Mouse (Mus musculus): Measurements from ENCODE around the gene Mcoln3.

Gene Mcoln3

GRCm38 (mm10) chr3:146117258-146117996, at the start of gene Mcoln3:
Mcoln3 (plus strand) TSS chr3:146117450.
- DNase-seq (ENCODE audit: extremely low read depth, low read depth, low spot score), result no peak

GRCm38 (mm10) chr3:146069276-146069675, 48.0 kb upstream of the Mcoln3 start:
- DNase-seq (ENCODE audit: extremely low read depth, low read depth, low spot score), result no peak

- DNase-seq (ENCODE audit: extremely low read depth, low read depth, low spot score), result no peak
Measured at GRCm38 (mm10) chr3:146072780-146073179, 44.5 kb upstream of the Mcoln3 start.

- no peak for DNase-seq (ENCODE audit: extremely low read depth, low read depth, low spot score)
Measured at GRCm38 (mm10) chr3:146080241-146080640, 37.0 kb upstream of the Mcoln3 start.

- no peak for DNase-seq (ENCODE audit: extremely low read depth, low read depth, low spot score)
Measured at GRCm38 (mm10) chr3:146090988-146091657, 26.1 kb upstream of the Mcoln3 start.

GRCm38 (mm10) chr3:146095066-146095465, 22.2 kb upstream of the Mcoln3 start:
- no peak for DNase-seq (ENCODE audit: extremely low read depth, low read depth, low spot score)

- DNase-seq (ENCODE audit: extremely low read depth, low read depth, low spot score), result no peak
Measured at GRCm38 (mm10) chr3:146096986-146097385, 20.3 kb upstream of the Mcoln3 start.

GRCm38 (mm10) chr3:146097861-146098260, 19.4 kb upstream of the Mcoln3 start:
- DNase-seq (ENCODE audit: extremely low read depth, low read depth, low spot score), result no peak

- no peak for DNase-seq (ENCODE audit: extremely low read depth, low read depth, low spot score)
Measured at GRCm38 (mm10) chr3:146099925-146100324, 17.3 kb upstream of the Mcoln3 start.

GRCm38 (mm10) chr3:146102049-146102448, 15.2 kb upstream of the Mcoln3 start:
- DNase-seq (ENCODE audit: extremely low read depth, low read depth, low spot score), result no peak

GRCm38 (mm10) chr3:146107116-146107849, 10.0 kb upstream of the Mcoln3 start:
- no peak for DNase-seq (ENCODE audit: extremely low read depth, low read depth, low spot score)

GRCm38 (mm10) chr3:146107921-146108571, 9.2 kb upstream of the Mcoln3 start, which contains the start of gene Wdr63:
Wdr63 (minus strand) TSS chr3:146108130.
- DNase-seq (ENCODE audit: extremely low read depth, low read depth, low spot score), result no peak

GRCm38 (mm10) chr3:146108945-146109344, 8.3 kb upstream of the Mcoln3 start:
- no peak for DNase-seq (ENCODE audit: extremely low read depth, low read depth, low spot score)

- DNase-seq (ENCODE audit: extremely low read depth, low read depth, low spot score), result no peak
Measured at GRCm38 (mm10) chr3:146110358-146110757, 6.9 kb upstream of the Mcoln3 start.

GRCm38 (mm10) chr3:146110916-146111315, 6.3 kb upstream of the Mcoln3 start:
- no peak for DNase-seq (ENCODE audit: extremely low read depth, low read depth, low spot score)

GRCm38 (mm10) chr3:146117997-146118457, 777 bp downstream of the Mcoln3 start:
- no peak for DNase-seq (ENCODE audit: extremely low read depth, low read depth, low spot score)

GRCm38 (mm10) chr3:146121310-146122124, 4.3 kb downstream of the Mcoln3 start:
- no peak for DNase-seq (ENCODE audit: extremely low read depth, low read depth, low spot score)

GRCm38 (mm10) chr3:146122125-146122420, 4.8 kb downstream of the Mcoln3 start:
- DNase-seq (ENCODE audit: extremely low read depth, low read depth, low spot score), result no peak

- no peak for DNase-seq (ENCODE audit: extremely low read depth, low read depth, low spot score)
Measured at GRCm38 (mm10) chr3:146122807-146123463, 5.7 kb downstream of the Mcoln3 start.

- peak; percentile 7 for DNase-seq (ENCODE audit: extremely low read depth, low read depth, low spot score)
Measured at GRCm38 (mm10) chr3:146123464-146123825, 6.2 kb downstream of the Mcoln3 start.

Measured in fat pad, adult 2 months (tissue).